Mouse (Mus musculus) lung, adult 2 months (tissue): ENCODE results near the gene Ccpg1os. TPM values are rescaled to one million over a fixed set of nuclear protein-coding genes. Genes with fewer than 3 reads are reported as not detected.
A peak's percentile ranks its signal among the peaks of the same experiment; 100 is the strongest.

Experiments used
- DNase-seq: peaks from one replicate; pipeline ENCODE4 v3.0.0; 2022
- H3K4me1 ChIP-seq: fragments of 200-500 bp; 2 replicates; pipeline ENCODE4 v1.6.1; 2011; ENCODE audit warnings: low read length; ENCODE audit not compliant: control insufficient read depth, insufficient read depth
- H3K4me3 ChIP-seq: fragments of 200-500 bp; replicated peaks from 2 replicates; pipeline ENCODE3; 2011; ENCODE audit warnings: low read depth, mild to moderate bottlenecking, control low read depth, low read length; ENCODE audit errors: extremely low read depth
- CTCF ChIP-seq: fragments of 200-500 bp; IDR thresholded peaks from 2 replicates; pipeline ENCODE4 v1.5.1; 2011; ENCODE audit warnings: mild to moderate bottlenecking, low read length, control low read depth; ENCODE audit not compliant: insufficient read depth
- POLR2A ChIP-seq: fragments of 200-500 bp; IDR thresholded peaks from 2 replicates; pipeline ENCODE4 v1.6.1; 2011; ENCODE audit warnings: low read depth, mild to moderate bottlenecking, control low read depth, low read length, borderline replicate concordance; ENCODE audit errors: extremely low read depth
- WGBS: fragments of 180-500 bp; shearing (Covaris S2); methylation state at CpG from one replicate; pipeline ENCODE4 v1.1.7; 2018; 5-methylcytosine and 5-hydroxymethylcytosine counted together
- polyA plus RNA-seq: library from polyadenylated mRNA; depleted of rRNA; stranded (reverse); fragments of >200 nt; gene quantifications from 2 replicates; pipeline ENCODE4 v1.2.3, GENCODE M21; 2012

Ccpg1os gene
- polyA plus RNA-seq, 1 experiment: 21.1 TPM

DNA sequence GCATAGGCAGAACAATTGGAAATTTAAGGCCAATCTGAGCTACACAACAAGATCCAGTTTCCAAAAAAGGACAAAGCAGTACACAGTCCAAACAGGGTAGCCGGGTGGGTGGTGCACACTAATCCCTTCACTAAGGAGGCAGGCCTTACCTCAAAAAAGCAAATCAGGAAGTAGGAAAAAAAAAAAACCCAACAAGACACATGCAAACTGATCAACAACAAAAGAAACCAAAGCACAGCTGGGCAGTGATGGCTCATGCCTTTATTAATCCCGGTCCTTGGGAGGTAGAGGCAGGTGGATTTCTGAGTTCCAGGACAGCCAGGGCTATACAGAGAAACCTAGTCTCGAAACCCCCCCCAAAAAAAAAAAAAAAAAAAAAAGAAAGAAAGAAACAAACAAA lies 2.5 kb upstream of the Ccpg1os start:
- TF ChIP-seq CTCF: no peak
- TF ChIP-seq POLR2A: no peak
- 52% methylated on average over 3 of the region's 3 CpGs for WGBS

DNA sequence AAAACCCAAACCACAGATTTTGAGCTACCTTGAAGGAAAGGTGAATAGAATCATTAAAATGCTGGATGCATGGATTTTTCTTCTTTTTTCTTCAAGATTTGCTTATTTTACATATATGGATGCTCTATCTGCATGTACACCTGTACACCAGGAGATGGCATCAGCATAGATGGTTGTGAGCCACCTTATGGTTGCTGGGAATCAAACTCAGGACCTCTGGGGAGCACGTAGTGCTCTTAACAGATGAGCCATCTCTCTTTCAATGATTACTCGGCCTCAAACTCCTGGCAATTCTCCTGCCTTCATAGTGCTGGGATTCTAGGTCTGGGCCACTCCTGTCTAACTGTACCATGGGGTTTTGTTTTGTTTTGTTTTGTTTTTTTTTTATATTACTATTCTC lies 2.1 kb downstream of the Ccpg1os start:
- no peak for TF ChIP-seq CTCF
- no peak for TF ChIP-seq POLR2A
- Histone ChIP-seq H3K4me1 (peaks cover 7% of the 10 kb centered on the region), H3K4me3 (no peak overlapping the region)
- WGBS: 59% methylated on average over 2 of the region's 2 CpGs
- DNase-seq: no peak

More for the DNA sequence above, 2.5 kb upstream of the Ccpg1os start:
- no peak overlapping the region for H3K4me3 ChIP-seq
- no peak for DNase-seq
- H3K4me1 ChIP-seq: peaks cover 9% of the 10 kb centered on the region

DNA sequence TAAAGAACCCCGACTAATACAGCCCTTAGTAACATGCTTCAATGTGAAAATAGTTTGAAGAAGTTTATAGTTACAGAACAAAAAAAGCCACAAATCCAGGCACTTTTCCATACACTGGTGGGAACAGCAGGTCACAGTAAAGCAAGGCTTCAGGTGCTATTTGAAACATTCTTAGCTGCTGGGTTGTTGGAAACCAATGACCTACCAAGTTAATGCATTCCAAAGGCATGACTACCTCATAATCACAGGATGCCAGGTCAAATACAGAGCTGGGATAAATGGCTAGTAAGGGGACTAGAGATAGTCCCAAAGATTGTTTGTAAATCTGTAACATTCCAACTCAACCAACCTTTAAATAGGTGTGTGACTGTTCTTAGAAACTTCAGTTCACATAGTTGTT lies 9.9 kb downstream of the Ccpg1os start:
- no peak for TF ChIP-seq CTCF
- TF ChIP-seq POLR2A: no peak
- no peak for DNase-seq
- Histone ChIP-seq H3K4me3 (no peak overlapping the region), H3K4me1 (no peaks in the 10 kb centered on the region; the same call in 1 of the 2 replicates)
- 84% methylated on average over 1 of the region's 1 CpGs for WGBS

- TF ChIP-seq POLR2A: no peak
- no peak for TF ChIP-seq CTCF
- H3K4me3 ChIP-seq: no peak overlapping the region
- WGBS: 83% methylated on average over 5 of the region's 5 CpGs
- no peaks in the 10 kb centered on the region; the same call in 1 of the 2 replicates for H3K4me1 ChIP-seq
- DNase-seq: no peak
Observed at GRCm38 (mm10) chr9:72974734-72975133, 10.4 kb downstream of the Ccpg1os start.

DNA sequence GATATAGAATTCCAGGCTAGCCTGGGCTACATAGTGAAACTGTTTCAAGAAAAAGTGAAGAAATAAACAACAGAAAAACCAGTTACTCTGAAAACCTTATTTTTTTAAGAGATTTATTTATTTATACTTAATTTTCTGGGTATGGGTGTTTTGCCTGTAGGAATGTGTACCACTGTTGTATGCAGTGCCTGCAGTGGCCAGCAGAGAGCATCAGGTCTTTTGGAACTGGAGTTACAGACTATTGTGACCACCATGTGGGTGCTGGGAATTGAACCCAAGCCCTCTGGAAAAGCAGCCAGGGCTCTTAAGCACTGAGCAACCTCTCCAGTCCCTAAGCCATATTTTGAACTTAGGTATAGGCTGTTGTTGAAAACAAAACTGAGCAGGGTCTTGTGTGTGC lies 12.2 kb downstream of the Ccpg1os start:
- DNase-seq: no peak
- TF ChIP-seq POLR2A: no peak
- TF ChIP-seq CTCF: no peak
- no peak overlapping the region for H3K4me3 ChIP-seq
- peaks cover 2% of the 10 kb centered on the region for H3K4me1 ChIP-seq

GRCm38 (mm10) chr9:72972435-72972834 lies 12.7 kb downstream of the Ccpg1os start:
- no peak for DNase-seq
- no peak overlapping the region for H3K4me3 ChIP-seq
- no peak for TF ChIP-seq CTCF
- TF ChIP-seq POLR2A: no peak
- WGBS: 82% methylated on average over 5 of the region's 5 CpGs
- peaks cover 2% of the 10 kb centered on the region for H3K4me1 ChIP-seq

DNA sequence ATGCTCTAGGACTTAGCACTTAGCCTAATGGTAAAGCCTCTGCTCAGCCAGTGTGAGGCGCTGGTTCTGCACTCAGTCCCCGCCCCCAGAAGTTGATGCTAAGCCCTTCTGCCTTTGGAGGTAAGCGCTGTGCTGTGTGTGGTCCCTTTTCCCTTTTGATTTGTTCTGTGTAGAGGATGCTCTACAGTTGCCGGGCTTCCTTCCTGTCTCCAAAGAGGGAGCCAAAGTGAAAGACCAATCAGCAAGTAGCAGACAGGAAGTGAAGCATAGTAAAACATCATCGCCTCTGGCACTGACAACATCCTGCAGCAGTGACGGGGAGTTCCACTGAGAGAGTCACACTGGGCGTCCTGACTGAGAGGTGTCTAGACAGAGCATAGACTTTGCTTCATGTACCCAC lies 15.3 kb downstream of the Ccpg1os start:
- no peak overlapping the region for H3K4me3 ChIP-seq
- no peak for DNase-seq
- peaks cover 2% of the 10 kb centered on the region for H3K4me1 ChIP-seq
- TF ChIP-seq CTCF (no peak), POLR2A (no peak)
- WGBS: 48% methylated on average over 7 of the region's 7 CpGs

DNA sequence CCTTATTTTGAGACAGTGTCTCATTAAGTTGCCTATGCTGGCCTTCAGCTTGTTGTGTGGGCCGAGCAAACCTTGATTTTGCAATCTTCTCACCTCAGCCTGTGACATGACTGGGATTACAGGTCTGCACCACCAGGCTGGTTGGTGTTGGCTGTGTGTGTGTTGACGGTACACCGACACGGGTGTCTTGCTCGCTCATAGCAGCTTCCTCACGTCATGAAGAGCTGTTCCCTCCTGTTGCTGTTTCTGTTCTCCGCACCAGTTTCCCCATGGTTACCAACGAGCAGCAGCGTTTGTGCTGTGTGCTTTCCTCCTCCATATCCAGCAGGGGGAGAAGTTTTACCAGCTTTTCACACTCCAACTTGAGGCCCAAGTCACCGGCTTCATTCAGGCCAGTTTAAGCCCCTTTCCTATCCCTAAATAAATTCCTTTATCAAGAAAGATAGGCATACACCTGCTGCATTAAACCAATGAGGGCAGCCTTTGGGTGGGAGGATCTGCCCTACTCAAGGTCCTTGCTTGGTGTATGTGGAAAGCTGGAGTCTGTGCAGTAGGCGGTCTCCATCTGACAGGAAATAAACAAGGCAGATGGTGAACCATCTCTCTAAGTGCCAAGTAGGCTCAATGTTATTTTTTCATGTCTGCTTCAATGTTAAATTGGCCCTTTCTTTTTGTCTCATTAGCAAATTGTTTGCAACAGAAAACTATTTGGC lies 16.7 kb downstream of the Ccpg1os start:
- no peak for TF ChIP-seq POLR2A
- TF ChIP-seq CTCF: peak; percentile 71
- Histone ChIP-seq H3K4me3 (peak overlapping the region; percentile 33), H3K4me1 (peaks cover 2% of the 10 kb centered on the region)
- peak; percentile 45 for DNase-seq
- 17% methylated on average over 11 of the region's 11 CpGs for WGBS

- TF ChIP-seq POLR2A (no peak), CTCF (no peak)
- H3K4me1 ChIP-seq: no peaks in the 10 kb centered on the region
- 70% methylated on average over 15 of the region's 15 CpGs for WGBS
- no peak overlapping the region for H3K4me3 ChIP-seq
- no peak for DNase-seq
Observed at GRCm38 (mm10) chr9:72961959-72962358, 23.2 kb downstream of the Ccpg1os start.

GRCm38 (mm10) chr9:72961346-72961745 lies 23.8 kb downstream of the Ccpg1os start:
- H3K4me3 ChIP-seq: no peak overlapping the region
- no peaks in the 10 kb centered on the region for H3K4me1 ChIP-seq
- TF ChIP-seq CTCF (no peak), POLR2A (no peak)
- 60% methylated on average over 8 of the region's 8 CpGs for WGBS
- no peak for DNase-seq
